Comparison of ENCODE assay signal across 42 mouse cellular contexts in the genomic region with DNA sequence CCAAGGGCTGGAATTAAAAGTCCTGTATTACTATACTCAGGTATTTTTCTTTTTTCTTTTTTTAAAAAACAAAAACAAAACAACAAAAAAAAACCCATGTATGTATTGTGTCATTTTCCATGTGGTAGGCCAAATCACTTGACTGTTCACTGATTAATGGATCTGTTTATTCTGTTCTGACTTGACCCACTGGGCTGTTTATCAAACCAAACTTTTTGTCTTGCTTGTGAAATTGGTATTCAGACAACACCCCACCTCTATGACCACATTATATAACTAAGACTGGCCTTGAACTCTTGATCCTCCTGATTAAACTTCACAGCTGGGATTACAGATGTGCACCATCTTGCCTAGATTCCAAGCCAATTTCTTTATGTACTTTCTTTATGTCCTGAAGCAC. TPM values are rescaled to one million over a fixed set of nuclear protein-coding genes. Genes with fewer than 3 reads are reported as not detected.
"Had no signal": no experiment of that assay in that cellular context is flagged by ENCODE, and none has a peak within 500 bp of the region (broad histone marks: within the 10 kb centered on the region; RNA-seq: fewer than 3 reads in every experiment).

No protein-coding gene starts in this region.

- H3K4me2 ChIP-seq: heart, embryonic 11.5 days; heart, embryonic 12.5 days; heart, embryonic 13.5 days; heart, embryonic 15.5 days; hindbrain, embryonic 12.5 days; hindbrain, embryonic 13.5 days; hindbrain, embryonic 14.5 days; hindbrain, embryonic 15.5 days; intestine, embryonic 15.5 days; kidney, embryonic 15.5 days had no signal

- H3K9ac ChIP-seq: heart, embryonic 12.5 days; heart, embryonic 13.5 days; heart, embryonic 15.5 days; hindbrain, embryonic 12.5 days; hindbrain, embryonic 13.5 days; hindbrain, embryonic 14.5 days; hindbrain, embryonic 15.5 days; intestine, embryonic 15.5 days; kidney, embryonic 15.5 days had no signal

- H3K27ac ChIP-seq: heart, embryonic 10.5 days; heart, embryonic 13.5 days; heart, embryonic 15.5 days; hindbrain, embryonic 10.5 days; hindbrain, embryonic 12.5 days; hindbrain, embryonic 13.5 days; hindbrain, embryonic 14.5 days; hindbrain, embryonic 15.5 days; hindbrain, postnatal 0 days; intestine, embryonic 15.5 days; kidney, embryonic 15.5 days; kidney, postnatal 0 days; layer of hippocampus, adult 2 months had no signal

- DNase-seq: heart, postnatal 10 days; heart, postnatal 14 days; heart, postnatal 36 days; heart, postnatal 4 days; kidney, adult 11 months; kidney, adult 18-20 months; kidney, adult 2 months; kidney, adult 8-10 months; kidney, adult 9 months; kidney, postnatal 10 days; kidney, postnatal 14 days; kidney, postnatal 25 days; kidney, postnatal 36 days; kidney, postnatal 4 days; layer of hippocampus, adult 9-11 months; layer of hippocampus, postnatal 36 days had no signal

- H3K36me3 ChIP-seq: heart, embryonic 10.5 days; heart, embryonic 12.5 days; heart, embryonic 13.5 days; heart, embryonic 15.5 days; hindbrain, embryonic 10.5 days; hindbrain, embryonic 12.5 days; hindbrain, embryonic 13.5 days; hindbrain, embryonic 15.5 days; intestine, embryonic 15.5 days; kidney, embryonic 15.5 days had no signal

- H3K4me1 ChIP-seq: heart, embryonic 10.5 days; heart, embryonic 12.5 days; heart, embryonic 13.5 days; heart, embryonic 15.5 days; hindbrain, embryonic 12.5 days; hindbrain, embryonic 13.5 days; hindbrain, embryonic 15.5 days; intestine, embryonic 15.5 days; kidney, embryonic 15.5 days had no signal

- H3K9me3 ChIP-seq: heart, embryonic 10.5 days; heart, embryonic 12.5 days; heart, embryonic 13.5 days; heart, embryonic 15.5 days; hindbrain, embryonic 10.5 days; hindbrain, embryonic 12.5 days; hindbrain, embryonic 13.5 days; hindbrain, embryonic 15.5 days; intestine, embryonic 15.5 days; kidney, embryonic 15.5 days had no signal

- H3K4me3 ChIP-seq: heart, embryonic 10.5 days; heart, embryonic 12.5 days; heart, embryonic 13.5 days; heart, embryonic 15.5 days; hindbrain, embryonic 10.5 days; hindbrain, embryonic 12.5 days; hindbrain, embryonic 13.5 days; hindbrain, embryonic 15.5 days; intestine, embryonic 15.5 days; kidney, embryonic 15.5 days; layer of hippocampus, adult 2 months had no signal

- ATAC-seq: hindbrain, embryonic 16.5 days; hindbrain, postnatal 0 days; inflammation-experienced regulatory T-cells, adult 6 months; intestine, embryonic 15.5 days; intestine, embryonic 16.5 days; intestine, postnatal 0 days had no signal

- H3K27me3 ChIP-seq: heart, embryonic 12.5 days; heart, embryonic 13.5 days; heart, embryonic 15.5 days; hindbrain, embryonic 12.5 days; hindbrain, embryonic 13.5 days; hindbrain, embryonic 15.5 days; intestine, embryonic 15.5 days; kidney, embryonic 15.5 days had no signal

RNA-seq across cellular contexts. Expression of gene Hormad2, which starts 46.7 kb away (rescaled TPM):
- total RNA-seq: heart, postnatal 10 days; heart, postnatal 14 days; heart, postnatal 25 days; hindbrain, postnatal 0 days; layer of hippocampus, adult 18-20 months; layer of hippocampus, adult 2 months; layer of hippocampus, postnatal 10 days; layer of hippocampus, postnatal 14 days; left cerebral cortex, adult 18-20 months had no signal
- polyA plus RNA-seq: heart, postnatal 0 days; hindbrain, embryonic 10.5 days; hindbrain, embryonic 11.5 days; hindbrain, embryonic 13.5 days; hindbrain, embryonic 15.5 days; hindbrain, postnatal 0 days; kidney, adult 2 months had no signal
